Mouse (Mus musculus): Measurements from ENCODE around the gene Edrf1. TPM values are rescaled to one million over a fixed set of nuclear protein-coding genes. Genes with fewer than 3 reads are reported as not detected.

Gene Edrf1
- polyA plus RNA-seq, 1 experiment: not detected

DNA sequence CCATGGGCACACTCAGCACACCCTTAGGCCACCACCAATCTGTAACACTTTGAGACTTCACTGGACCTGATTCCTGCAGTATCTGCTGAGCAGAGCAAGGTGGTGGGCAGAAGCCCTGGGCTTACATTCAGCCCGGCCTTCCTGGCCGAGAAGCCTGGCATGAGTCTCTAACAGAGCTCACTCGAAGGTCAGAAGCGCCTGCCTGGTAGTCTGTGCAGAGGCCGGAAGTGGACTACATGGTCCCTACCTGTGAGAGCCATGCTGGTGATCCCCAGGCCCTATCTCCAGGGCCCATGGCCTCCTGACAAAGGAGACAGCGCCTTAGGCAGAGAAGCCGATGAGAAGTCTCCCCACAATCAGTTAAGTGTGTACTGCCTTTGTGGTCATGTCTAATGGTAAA is 64.0 kb downstream of the Edrf1 start:
- Histone ChIP-seq H3K27ac (ENCODE audit: insufficient read depth, low read depth, low read length) (no peak overlapping the region), H3K4me3 (ENCODE audit: insufficient read depth, low read depth, low read length) (no peak overlapping the region), H3K4me1 (ENCODE audit: control insufficient read depth, insufficient read depth, low read length) (no peaks in the 10 kb centered on the region)
- 94% methylated on average over 7 of the region's 7 CpGs for WGBS
- TF ChIP-seq CTCF (IDR thresholded peaks at IDR 0.05; ENCODE audit: insufficient read depth, low read depth, low read length): no peak
- no peak for TF ChIP-seq POLR2A (IDR thresholded peaks at IDR 0.05; ENCODE audit: insufficient read depth, low read depth, low read length)

DNA sequence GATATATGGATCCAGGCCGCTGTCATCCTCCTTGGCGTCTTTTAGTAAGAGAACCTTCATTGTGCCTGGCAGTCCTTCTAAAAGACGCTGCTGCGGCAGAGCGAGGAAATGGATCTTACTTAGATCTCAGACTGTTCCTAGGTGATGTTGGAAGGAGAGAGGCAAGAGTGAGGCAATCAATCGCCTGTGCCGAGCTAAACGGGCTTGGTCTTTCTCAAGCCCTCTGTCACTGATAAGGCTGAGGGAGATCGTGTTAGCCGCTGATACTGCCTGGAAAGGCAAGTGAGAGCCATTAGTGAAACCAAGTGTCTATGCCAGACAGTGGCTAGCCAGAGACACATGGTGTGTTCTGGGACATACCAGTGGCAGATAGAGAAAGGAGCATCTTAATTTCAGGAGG is 65.0 kb downstream of the Edrf1 start:
- H3K4me1 ChIP-seq (ENCODE audit: control insufficient read depth, insufficient read depth, low read length): no peaks in the 10 kb centered on the region
- 96% methylated on average over 10 of the region's 10 CpGs for WGBS
- H3K27ac ChIP-seq (ENCODE audit: insufficient read depth, low read depth, low read length): no peak overlapping the region
- TF ChIP-seq CTCF (IDR thresholded peaks at IDR 0.05; ENCODE audit: insufficient read depth, low read depth, low read length): no peak
- TF ChIP-seq POLR2A (IDR thresholded peaks at IDR 0.05; ENCODE audit: insufficient read depth, low read depth, low read length): no peak
- H3K4me3 ChIP-seq (ENCODE audit: insufficient read depth, low read depth, low read length): no peak overlapping the region

DNA sequence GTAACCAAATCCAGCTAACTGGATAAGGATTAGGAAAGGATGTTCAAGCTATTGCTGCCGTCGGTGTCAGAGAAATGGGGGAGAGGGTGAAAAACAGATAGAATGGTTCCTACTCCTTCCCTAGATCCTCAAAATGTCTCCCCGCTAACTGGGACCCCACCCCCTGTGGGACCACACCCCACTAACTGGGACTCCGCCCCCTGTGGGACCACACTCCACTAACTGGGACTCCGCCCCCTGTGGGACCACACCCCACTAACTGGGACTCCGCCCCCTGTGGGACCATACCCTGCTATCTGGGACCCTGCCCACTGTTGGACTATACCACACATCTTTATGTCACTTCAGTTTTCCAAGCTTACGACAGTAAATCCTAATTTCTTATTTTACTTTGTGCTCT is 66.6 kb downstream of the Edrf1 start:
- TF ChIP-seq POLR2A (IDR thresholded peaks at IDR 0.05; ENCODE audit: insufficient read depth, low read depth, low read length): no peak
- no peak for TF ChIP-seq CTCF (IDR thresholded peaks at IDR 0.05; ENCODE audit: insufficient read depth, low read depth, low read length)

DNA sequence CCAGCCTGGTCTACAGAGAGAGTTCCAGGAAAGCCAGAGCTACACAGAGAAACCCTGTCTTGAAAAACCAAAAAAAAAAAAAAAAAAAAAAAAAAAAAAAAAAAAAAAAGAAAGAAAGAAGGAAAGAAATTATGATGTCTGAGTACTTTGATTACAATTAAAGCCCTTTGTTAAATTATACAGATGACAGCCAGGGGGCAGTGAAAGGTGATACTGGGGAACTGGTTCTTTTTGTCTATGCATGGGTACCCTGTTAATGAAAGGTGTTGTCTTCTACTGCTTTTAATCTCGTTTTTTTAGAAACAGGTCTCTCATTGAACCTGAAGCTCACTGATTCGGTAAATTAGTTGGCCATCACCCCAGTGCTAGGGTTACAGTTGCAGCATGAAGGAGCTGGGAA is 70.0 kb downstream of the Edrf1 start:
- H3K27ac ChIP-seq (ENCODE audit: insufficient read depth, low read depth, low read length): no peak overlapping the region
- peaks cover 2% of the 10 kb centered on the region; the same call in 1 of the 2 replicates for H3K4me1 ChIP-seq (ENCODE audit: control insufficient read depth, insufficient read depth, low read length)
- no peak overlapping the region for H3K4me3 ChIP-seq (ENCODE audit: insufficient read depth, low read depth, low read length)
- WGBS: 65% methylated on average over 2 of the region's 2 CpGs
- no peak for TF ChIP-seq CTCF (IDR thresholded peaks at IDR 0.05; ENCODE audit: insufficient read depth, low read depth, low read length)

More for the DNA sequence above, 66.6 kb downstream of the Edrf1 start:
- H3K27ac ChIP-seq (ENCODE audit: insufficient read depth, low read depth, low read length): no peak overlapping the region
- WGBS: 96% methylated on average over 7 of the region's 7 CpGs
- H3K4me1 ChIP-seq (ENCODE audit: control insufficient read depth, insufficient read depth, low read length): no peaks in the 10 kb centered on the region
- no peak overlapping the region for H3K4me3 ChIP-seq (ENCODE audit: insufficient read depth, low read depth, low read length)

DNA sequence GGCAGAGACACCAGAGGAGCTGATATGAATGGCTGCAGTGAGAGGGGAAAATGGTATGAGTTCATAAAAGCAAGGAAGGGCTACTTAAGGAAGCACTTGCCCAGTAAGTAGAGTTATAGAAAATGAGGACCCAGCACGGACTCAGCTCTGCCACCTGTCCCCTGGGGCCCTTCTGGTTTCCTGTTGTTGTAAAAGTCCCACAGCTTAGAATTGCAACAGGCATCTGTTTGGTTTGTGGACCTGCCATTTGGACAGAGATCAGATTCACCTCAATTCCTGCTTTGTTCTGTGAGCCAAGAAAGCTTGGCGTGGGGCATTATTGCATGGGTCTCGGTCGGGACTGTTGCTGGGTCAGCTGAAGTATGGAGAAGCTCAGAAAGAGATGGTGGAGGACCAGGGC is 78.0 kb downstream of the Edrf1 start:
- Histone ChIP-seq H3K27ac (ENCODE audit: insufficient read depth, low read depth, low read length) (peak overlapping the region; percentile 70), H3K4me1 (ENCODE audit: control insufficient read depth, insufficient read depth, low read length) (peaks cover 15% of the 10 kb centered on the region), H3K4me3 (ENCODE audit: insufficient read depth, low read depth, low read length) (no peak overlapping the region)
- TF ChIP-seq POLR2A (IDR thresholded peaks at IDR 0.05; ENCODE audit: insufficient read depth, low read depth, low read length): no peak
- TF ChIP-seq CTCF (IDR thresholded peaks at IDR 0.05; ENCODE audit: insufficient read depth, low read depth, low read length): no peak
- WGBS: 40% methylated on average over 4 of the region's 4 CpGs

DNA sequence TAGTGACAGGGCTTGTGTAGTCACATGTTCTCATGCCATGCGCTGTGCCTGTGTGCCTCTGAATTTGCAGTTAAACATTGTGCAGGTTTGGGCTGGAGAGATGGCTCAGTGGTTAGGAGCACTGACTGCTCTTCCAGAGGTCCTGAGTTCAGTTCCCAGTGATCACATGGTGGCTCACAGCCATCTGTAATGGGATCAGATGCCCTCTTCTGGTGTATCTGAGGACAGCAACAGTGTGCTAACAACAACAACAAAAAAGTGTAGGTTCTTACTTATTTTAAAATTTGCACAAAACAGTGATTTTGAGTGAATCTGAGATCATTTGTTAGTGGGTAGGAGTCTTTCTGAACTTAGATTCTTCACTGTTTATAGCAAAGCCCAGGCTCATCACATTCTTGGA is 81.2 kb downstream of the Edrf1 start:
- no peak overlapping the region for H3K27ac ChIP-seq (ENCODE audit: insufficient read depth, low read depth, low read length)
- WGBS: 91% methylated on average over 1 of the region's 1 CpGs
- H3K4me1 ChIP-seq (ENCODE audit: control insufficient read depth, insufficient read depth, low read length): peaks cover 15% of the 10 kb centered on the region
- no peak overlapping the region for H3K4me3 ChIP-seq (ENCODE audit: insufficient read depth, low read depth, low read length)
- TF ChIP-seq POLR2A (IDR thresholded peaks at IDR 0.05; ENCODE audit: insufficient read depth, low read depth, low read length) (no peak), CTCF (IDR thresholded peaks at IDR 0.05; ENCODE audit: insufficient read depth, low read depth, low read length) (no peak)

DNA sequence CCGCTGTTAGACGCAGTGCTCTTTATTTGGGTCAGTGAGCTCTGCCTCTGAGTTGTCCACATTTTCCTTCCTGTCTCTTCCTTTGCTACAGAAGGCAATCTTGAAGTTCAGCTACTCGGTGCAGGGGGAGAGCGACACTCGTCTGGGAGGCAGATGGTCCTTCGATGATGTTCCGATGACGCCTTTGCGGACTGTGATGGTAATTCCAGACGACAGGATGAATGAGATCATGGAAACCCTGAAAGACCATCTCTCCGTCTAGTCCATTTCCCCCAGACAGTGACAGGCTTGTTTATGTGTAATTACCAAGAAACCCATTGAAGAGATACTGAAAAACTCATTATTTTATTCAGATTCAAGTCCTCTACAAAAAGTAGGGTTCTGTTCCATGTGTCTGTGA is 83.3 kb downstream of the Edrf1 start:
- Histone ChIP-seq H3K4me3 (ENCODE audit: insufficient read depth, low read depth, low read length) (no peak overlapping the region), H3K4me1 (ENCODE audit: control insufficient read depth, insufficient read depth, low read length) (0 out of 2 replicates have a peak, but pooled peaks cover 5% of the 10 kb centered on the region), H3K27ac (ENCODE audit: insufficient read depth, low read depth, low read length) (no peak overlapping the region)
- WGBS: 75% methylated on average over 11 of the region's 11 CpGs
- TF ChIP-seq POLR2A (IDR thresholded peaks at IDR 0.05; ENCODE audit: insufficient read depth, low read depth, low read length) (no peak), CTCF (IDR thresholded peaks at IDR 0.05; ENCODE audit: insufficient read depth, low read depth, low read length) (no peak)

Other genes starting within 250 kb of the Edrf1 start
- not detected in 2 replicates for gene Tex36, start 35.4 kb upstream of the Edrf1 start, polyA plus RNA-seq (2012; ENCODE audit: insufficient read depth, insufficient read length, low replicate concordance, missing spikeins)
- not detected in 2 replicates for gene Mmp21, start 42.5 kb downstream of the Edrf1 start, polyA plus RNA-seq (2012; ENCODE audit: insufficient read depth, insufficient read length, low replicate concordance, missing spikeins)
- not detected in 2 replicates for gene Bccip, start 71.8 kb downstream of the Edrf1 start, polyA plus RNA-seq (2012; ENCODE audit: insufficient read depth, insufficient read length, low replicate concordance, missing spikeins)
- not detected in 2 replicates for gene Uros, start 72.5 kb downstream of the Edrf1 start, polyA plus RNA-seq (2012; ENCODE audit: insufficient read depth, insufficient read length, low replicate concordance, missing spikeins)
- not detected in 2 replicates for gene Fank1, start 139.3 kb downstream of the Edrf1 start, polyA plus RNA-seq (2012; ENCODE audit: insufficient read depth, insufficient read length, low replicate concordance, missing spikeins)
- gene Dhx32, start 145.2 kb downstream of the Edrf1 start, polyA plus RNA-seq (2012; ENCODE audit: insufficient read depth, insufficient read length, low replicate concordance, missing spikeins): not detected in 2 replicates